Mouse (Mus musculus): ENCODE data around the gene Pheta2.

Pheta2 gene

DNA sequence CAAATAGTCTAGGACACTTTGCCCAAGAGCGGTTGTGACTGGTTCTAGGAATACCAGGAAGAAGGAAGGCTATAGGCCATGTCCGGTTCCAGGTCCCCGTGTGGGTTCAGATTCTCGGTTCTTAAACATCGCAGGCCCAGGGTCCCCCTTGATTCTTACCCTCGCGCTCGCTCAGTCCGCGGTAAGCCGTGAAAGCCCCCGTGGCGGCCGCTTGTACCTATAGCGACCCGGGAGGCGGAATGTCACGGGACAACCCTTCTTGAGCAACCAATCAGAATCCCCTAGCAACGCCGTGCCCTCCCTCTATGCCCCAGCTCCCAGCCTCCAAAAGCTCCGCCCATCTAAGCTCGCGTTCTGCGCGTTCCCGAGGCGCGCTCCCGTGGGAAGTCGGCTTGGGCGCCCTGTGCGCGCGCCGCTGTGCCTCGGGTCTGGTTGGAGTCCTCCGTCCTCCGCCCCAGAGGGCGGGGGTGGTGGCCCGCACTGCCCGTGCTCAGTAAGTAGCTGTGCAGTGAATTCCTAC is at the start of gene Pheta2, which contains the start of the genes Naga and Smdt1:
Pheta2 (plus strand) TSS at position 350 of the 520 bp plus-strand sequence.
Naga (minus strand) TSS at position 333 of the 520 bp plus-strand sequence.
Smdt1 (plus strand) TSS at position 367 of the 520 bp plus-strand sequence.
- in situ Hi-C loops (cut with MboI; ENCODE audit: unreplicated experiment in 2 of 2) = no loop called here

GRCm38 (mm10) chr15:82290252-82290651 is 48.5 kb upstream of the Pheta2 start:
- in situ Hi-C loops (cut with MboI; ENCODE audit: unreplicated experiment in 2 of 2) = loop anchor here (25.0 kb wide), 3 partner anchors 497 to 1772 kb away; partner anchors contain the start of genes Nfam1 (in 2 of the 2), Cyp2d26 (in 1 of the 2) and Efcab6 (in 1 of the 2)

DNA sequence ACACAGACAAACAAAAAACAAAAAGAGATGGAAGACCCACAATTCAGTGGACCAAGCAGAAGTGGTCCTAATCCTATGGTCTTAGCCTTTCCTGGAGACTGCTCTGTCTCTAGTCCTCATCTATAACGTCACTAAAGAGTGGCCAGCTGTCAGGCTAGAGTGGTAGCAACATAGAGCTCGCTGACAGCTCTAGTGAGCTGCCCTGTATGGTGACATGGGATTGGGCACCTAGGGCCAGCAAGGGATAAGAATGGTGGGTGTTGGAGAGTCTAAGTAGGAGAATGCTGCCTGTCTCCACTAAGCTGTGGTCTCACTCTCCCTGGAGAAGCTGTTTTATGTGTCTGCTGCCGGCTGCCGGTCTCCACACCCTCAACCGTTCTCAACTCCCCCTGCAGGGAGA is 45.9 kb upstream of the Pheta2 start:
- in situ Hi-C loops (cut with MboI; ENCODE audit: unreplicated experiment in 2 of 2) = loop anchor here (25.0 kb wide), 3 partner anchors 494 to 1769 kb away; partner anchors contain the start of genes Nfam1 (in 2 of the 2), Cyp2d26 (in 1 of the 2) and Efcab6 (in 1 of the 2)

- in situ Hi-C loops (cut with MboI; ENCODE audit: unreplicated experiment in 2 of 2) = loop anchor here (25.0 kb wide), 3 partner anchors 494 to 1769 kb away; partner anchors contain the start of genes Nfam1 (in 2 of the 2), Cyp2d26 (in 1 of the 2) and Efcab6 (in 1 of the 2)
Measured at GRCm38 (mm10) chr15:82293271-82293711, 45.5 kb upstream of the Pheta2 start.

DNA sequence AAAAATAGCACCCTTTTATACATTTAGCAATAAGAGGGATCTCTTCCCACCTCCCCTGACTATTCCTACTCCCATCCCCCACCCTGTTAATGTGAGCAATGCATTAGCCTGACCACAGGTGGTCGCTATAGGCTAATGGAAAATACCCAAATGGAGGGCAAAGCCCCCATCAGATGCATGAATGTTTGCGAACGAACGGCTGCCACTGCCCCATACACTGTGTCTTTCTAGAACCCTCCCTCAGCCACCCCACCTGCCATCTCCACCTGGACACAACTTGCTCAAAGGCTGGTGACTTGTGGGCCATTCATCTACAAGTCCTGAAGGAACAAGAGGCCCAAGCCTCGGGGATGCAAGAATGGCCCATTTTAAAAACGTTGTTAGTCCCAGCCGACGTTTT is 44.7 kb upstream of the Pheta2 start:
- in situ Hi-C loops (cut with MboI; ENCODE audit: unreplicated experiment in 2 of 2) = loop anchor here (25.0 kb wide), 3 partner anchors 493 to 1768 kb away; partner anchors contain the start of genes Nfam1 (in 2 of the 2), Cyp2d26 (in 1 of the 2) and Efcab6 (in 1 of the 2)

DNA sequence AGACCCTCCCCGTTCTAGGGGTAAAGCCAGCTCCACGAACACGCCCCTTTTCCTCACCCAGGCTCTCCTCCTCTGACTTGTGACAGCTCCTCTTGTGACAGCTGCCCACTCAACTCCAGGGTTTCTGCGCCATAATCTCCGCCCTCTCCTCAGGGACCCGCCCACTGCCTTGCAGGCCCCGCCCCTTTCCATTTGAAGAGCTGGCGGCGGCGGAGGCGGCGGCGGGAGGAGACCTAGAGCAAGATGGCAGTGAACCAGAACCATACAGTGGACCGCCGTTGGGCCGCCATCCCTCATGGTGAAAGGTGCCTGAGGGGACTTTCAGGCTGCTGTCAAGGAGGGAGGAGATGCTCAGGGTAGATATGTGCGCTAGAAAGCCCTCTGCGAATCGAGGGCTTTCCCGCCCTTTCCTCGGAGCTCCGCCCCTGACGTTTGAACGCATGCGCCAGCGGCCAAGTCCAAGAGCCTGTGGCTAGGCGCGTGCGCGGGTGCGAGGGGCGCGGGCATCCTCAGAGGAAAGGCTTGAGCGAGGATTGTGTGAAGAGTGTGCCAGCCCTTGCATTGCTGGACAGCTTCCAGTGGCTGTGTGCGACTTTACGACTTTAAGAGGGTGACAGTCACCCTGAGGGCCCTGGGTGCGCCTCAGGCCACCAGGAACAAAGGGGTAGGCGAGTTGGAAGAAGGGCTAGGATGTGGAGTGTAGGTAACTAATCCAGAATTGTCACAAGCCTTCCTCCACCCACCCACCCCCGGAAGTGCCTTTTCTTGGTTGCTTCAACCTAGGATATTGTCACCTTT is 39.8 kb upstream of the Pheta2 start, which contains the start of gene Wbp2nl:
Wbp2nl (plus strand) TSS at position 191 of the 798 bp plus-strand sequence.
- in situ Hi-C loops (cut with MboI; ENCODE audit: unreplicated experiment in 2 of 2) = loop anchor here (25.0 kb wide), 3 partner anchors 488 to 1763 kb away; partner anchors contain the start of genes Nfam1 (in 2 of the 2), Cyp2d26 (in 1 of the 2) and Efcab6 (in 1 of the 2)

DNA sequence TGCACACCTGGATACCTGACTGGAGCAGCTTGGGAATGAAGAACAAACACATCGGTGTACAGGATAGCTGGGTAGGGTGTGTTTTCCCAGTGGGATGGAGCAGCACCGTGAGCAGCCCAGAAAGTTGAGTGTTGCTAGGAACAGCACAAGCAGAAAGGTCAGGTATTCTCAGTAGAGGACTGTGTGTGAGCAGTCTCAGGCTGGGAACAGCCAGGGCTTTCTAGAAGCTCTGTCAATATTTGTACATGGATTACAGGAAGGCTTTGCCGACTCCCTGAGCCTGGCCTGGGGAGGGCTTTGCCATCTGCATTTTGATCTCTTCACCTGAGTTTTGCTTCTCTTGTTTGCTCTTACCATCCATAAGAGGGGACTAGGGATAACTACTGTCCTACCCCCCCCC is 31.6 kb upstream of the Pheta2 start:
- in situ Hi-C loops (cut with MboI; ENCODE audit: unreplicated experiment in 2 of 2) = no loop called here

DNA sequence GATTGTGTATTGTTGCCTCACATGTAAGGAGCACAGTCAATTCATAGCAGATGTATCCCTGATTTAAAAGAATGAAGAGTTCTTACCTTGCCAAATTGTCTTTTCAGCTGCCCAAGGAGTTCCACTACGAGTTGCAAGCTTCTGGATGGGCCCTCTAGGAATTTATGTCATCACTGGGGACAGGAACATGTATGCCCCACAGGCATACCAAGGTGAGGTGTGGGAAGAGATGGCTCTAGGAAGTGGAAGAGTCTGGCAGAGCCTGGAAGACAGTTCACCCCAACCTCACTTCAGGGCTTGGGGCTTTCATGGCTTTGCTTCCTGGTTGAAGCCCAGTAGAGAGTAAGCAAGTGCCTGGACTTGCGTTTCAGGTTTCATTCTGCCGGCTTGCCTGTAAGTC is 30.3 kb upstream of the Pheta2 start:
- in situ Hi-C loops (cut with MboI; ENCODE audit: unreplicated experiment in 2 of 2) = no loop called here

DNA sequence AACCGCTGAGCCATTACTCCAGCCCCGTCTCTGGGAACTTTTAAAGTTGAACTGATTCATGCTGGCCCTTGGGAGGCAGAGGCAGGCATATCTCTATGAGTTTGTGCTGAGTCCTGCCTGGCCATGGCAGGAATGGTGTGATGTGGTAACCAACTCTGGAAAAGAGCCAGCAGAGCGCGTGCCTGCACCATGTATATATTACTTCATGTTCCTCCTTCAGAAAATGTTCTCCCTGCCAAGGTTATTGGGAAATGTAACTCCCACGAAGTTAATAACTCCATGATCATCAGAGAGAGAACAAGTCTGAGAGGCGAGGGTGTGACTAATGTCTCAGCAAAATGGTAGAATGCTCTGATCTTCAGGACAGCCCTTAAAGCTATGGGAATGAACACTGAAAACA is 20.9 kb upstream of the Pheta2 start:
- in situ Hi-C loops (cut with MboI; ENCODE audit: unreplicated experiment in 2 of 2) = no loop called here

DNA sequence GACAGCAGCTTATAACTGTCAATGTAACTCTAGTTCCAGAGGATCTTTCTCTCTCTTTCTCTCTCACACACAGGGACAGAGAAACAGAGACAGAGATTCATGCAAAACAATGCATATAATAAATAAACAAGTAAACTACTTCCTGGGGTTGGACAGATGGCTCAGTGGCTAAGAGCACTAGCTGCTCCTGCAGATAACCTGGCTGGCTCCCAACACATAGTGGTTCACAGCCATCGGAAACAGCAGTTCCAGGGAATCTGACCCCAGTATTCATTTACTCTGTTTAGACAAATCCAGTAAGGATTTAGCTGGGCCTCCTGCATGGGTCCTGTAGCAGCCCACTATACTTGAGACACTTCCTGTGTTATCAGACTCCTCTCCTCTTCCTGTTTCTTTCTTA is 19.1 kb upstream of the Pheta2 start:
- in situ Hi-C loops (cut with MboI; ENCODE audit: unreplicated experiment in 2 of 2) = no loop called here

- in situ Hi-C loops (cut with MboI; ENCODE audit: unreplicated experiment in 2 of 2) = no loop called here
Measured at GRCm38 (mm10) chr15:82322195-82322594, 16.5 kb upstream of the Pheta2 start.

- in situ Hi-C loops (cut with MboI; ENCODE audit: unreplicated experiment in 2 of 2) = no loop called here
Measured at GRCm38 (mm10) chr15:82325382-82325781, 13.4 kb upstream of the Pheta2 start.

DNA sequence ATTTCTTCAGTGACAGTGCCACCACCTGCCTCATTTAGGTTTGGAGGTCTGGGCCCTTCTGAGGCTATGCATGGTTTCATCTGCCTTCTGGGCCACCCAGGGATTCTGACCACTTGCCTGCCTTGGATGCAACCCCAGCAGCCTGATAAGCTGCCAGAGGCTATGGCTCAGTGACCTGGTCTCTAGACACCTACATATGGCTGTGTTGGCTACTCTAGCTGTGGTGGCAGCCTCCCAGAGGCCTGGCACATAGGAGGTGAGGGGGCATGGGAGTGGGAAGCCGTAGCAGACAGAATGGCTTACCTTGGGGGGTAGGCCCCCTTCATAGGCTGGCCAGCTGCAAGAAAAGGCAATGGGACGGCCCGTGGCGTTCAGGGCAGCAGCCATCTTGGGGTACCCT is 3.5 kb upstream of the Pheta2 start:
- in situ Hi-C loops (cut with MboI; ENCODE audit: unreplicated experiment in 2 of 2) = no loop called here

GRCm38 (mm10) chr15:82336629-82337028 is 2.1 kb upstream of the Pheta2 start:
- in situ Hi-C loops (cut with MboI; ENCODE audit: unreplicated experiment in 2 of 2) = no loop called here

- in situ Hi-C loops (cut with MboI; ENCODE audit: unreplicated experiment in 2 of 2) = no loop called here
Measured at GRCm38 (mm10) chr15:82337875-82338274, 867 bp upstream of the Pheta2 start.

GRCm38 (mm10) chr15:82339150-82339549 is 408 bp downstream of the Pheta2 start:
- in situ Hi-C loops (cut with MboI; ENCODE audit: unreplicated experiment in 2 of 2) = no loop called here

DNA sequence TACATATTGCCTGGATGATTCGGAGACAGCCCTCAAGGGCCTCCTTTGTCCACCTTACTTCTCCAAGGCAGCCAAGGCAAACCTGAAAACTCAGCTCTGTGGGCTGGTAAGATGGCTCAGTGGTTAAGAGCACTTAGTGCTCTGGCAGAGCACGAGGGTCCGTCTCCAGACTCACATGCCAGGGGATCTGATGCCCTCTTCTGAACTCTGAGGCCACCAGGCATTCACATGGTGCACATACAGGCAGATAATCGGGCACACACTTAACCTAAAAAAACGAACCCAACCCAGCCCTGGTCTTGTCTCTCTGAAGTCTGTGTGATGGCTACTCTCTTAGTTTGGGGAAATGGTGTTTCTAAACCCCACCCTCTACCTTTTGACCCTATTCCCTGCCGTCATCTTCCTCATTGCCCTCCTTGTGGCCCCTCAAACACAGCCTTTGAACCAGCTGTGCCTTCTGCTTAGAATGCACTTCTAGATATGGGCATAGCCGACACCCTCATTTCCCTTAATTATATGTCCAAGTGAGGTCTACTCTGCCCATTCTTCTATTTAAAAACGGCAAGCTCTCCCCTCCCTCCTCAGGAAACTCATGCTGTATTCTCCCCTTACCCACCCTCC is 1.0 kb downstream of the Pheta2 start:
- in situ Hi-C loops (cut with MboI; ENCODE audit: unreplicated experiment in 2 of 2) = no loop called here

DNA sequence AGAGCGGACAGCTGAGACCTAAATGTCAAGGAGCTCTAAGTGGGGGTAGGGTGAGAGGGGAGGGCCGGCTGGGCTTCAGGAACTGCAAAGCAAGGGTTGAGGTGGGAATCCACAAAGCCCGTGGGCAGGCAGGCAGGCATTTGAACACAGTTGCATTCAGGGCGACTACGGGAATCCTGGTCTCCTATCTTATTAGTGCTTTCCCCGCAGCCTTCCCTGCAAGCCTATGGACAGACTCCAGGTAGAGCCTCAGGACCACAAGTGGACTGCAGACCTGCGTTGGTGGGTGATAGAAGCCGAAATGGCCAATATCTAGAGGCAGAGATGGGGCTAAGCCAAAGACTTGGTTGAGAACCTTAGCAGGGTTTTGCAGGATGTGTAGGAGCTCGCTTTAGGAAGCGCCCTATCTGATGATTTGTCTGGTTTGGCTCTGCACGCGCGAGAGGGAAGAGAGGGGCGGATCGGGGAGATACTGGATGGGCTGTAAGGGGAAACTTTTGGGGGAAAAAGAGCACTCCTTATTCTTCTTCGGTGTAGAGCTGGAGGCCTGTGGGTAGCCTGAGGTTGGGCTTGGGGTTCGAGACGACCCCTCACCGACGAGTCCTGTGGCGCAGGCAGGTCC is 1.8 kb downstream of the Pheta2 start:
- in situ Hi-C loops (cut with MboI; ENCODE audit: unreplicated experiment in 2 of 2) = no loop called here

- in situ Hi-C loops (cut with MboI; ENCODE audit: unreplicated experiment in 2 of 2) = no loop called here
Measured at GRCm38 (mm10) chr15:82341036-82341501, 2.3 kb downstream of the Pheta2 start.
